In genomic region chr2:180288966-180289365, GRCm38 (mm10) we compare ENCODE assay signal across 13 mouse cellular contexts. TPM values are rescaled to one million over a fixed set of nuclear protein-coding genes. Genes with fewer than 3 reads are reported as not detected.
DNase-seq lines count a peak whose midpoint lies in the region; ATAC-seq and TF ChIP-seq lines count a peak whose summit lies in the region.
"Had no signal": no experiment of that assay in that cellular context is flagged by ENCODE, and none has a peak within 500 bp of the region (broad histone marks: within the 10 kb centered on the region; RNA-seq: fewer than 3 reads in every experiment).

No protein-coding gene starts in this region.

- H3K27ac ChIP-seq in lung, embryonic 16.5 days (ENCODE audit: low read length): peak overlapping the region; percentile 95
- peak overlapping the region; percentile 90 for H3K27ac ChIP-seq in intestine, embryonic 15.5 days
- peak overlapping the region; percentile 90 for H3K27ac ChIP-seq in stomach, embryonic 16.5 days (ENCODE audit: low read length)
- H3K27ac ChIP-seq in liver, postnatal 0 days (ENCODE audit: low read depth): no peak overlapping the region
- H3K27ac ChIP-seq: neural tube, embryonic 12.5 days had no signal

- H3K9ac ChIP-seq in lung, embryonic 16.5 days (ENCODE audit: low read length): peak overlapping the region; percentile 49
- H3K9ac ChIP-seq in intestine, embryonic 15.5 days: peak overlapping the region; percentile 31
- peak overlapping the region; percentile 63 for H3K9ac ChIP-seq in stomach, embryonic 16.5 days (ENCODE audit: low read length)
- no peak overlapping the region for H3K9ac ChIP-seq in liver, postnatal 0 days (replicated peaks)
- H3K9ac ChIP-seq: neural tube, embryonic 12.5 days had no signal

- H3K9me3 ChIP-seq in lung, embryonic 16.5 days (ENCODE audit: control insufficient read depth, low read length): no peaks in the 10 kb centered on the region
- H3K9me3 ChIP-seq in intestine, embryonic 15.5 days: no peaks in the 10 kb centered on the region
- H3K9me3 ChIP-seq in stomach, embryonic 16.5 days (replicated peaks; ENCODE audit: control insufficient read depth, low read length): no peaks in the 10 kb centered on the region
- H3K9me3 ChIP-seq in liver, postnatal 0 days (ENCODE audit: low read length): no peaks in the 10 kb centered on the region
- H3K9me3 ChIP-seq: neural tube, embryonic 12.5 days had no signal

- no peak for DNase-seq in lung, postnatal 10 days
- peak; percentile 32 for DNase-seq in embryo, embryonic 11 days
- DNase-seq in liver, postnatal 0 days: no peak
- no peak for DNase-seq in cerebellum, postnatal 25 days
- DNase-seq: cerebellum, adult 11-12 months; liver; retina, postnatal 1 day had no signal

- TF ChIP-seq EP300 in liver, postnatal 0 days (IDR thresholded peaks at IDR 0.05; ENCODE audit: low read depth): no peak

- H3K27me3 ChIP-seq in lung, embryonic 16.5 days (ENCODE audit: control insufficient read depth, insufficient read depth, low read depth, low read length): no peaks in the 10 kb centered on the region
- no peaks in the 10 kb centered on the region for H3K27me3 ChIP-seq in intestine, embryonic 15.5 days (replicated peaks)
- H3K27me3 ChIP-seq in stomach, embryonic 16.5 days (ENCODE audit: control insufficient read depth, insufficient read depth, low read length): no peaks in the 10 kb centered on the region
- no peaks in the 10 kb centered on the region for H3K27me3 ChIP-seq in liver, postnatal 0 days (ENCODE audit: insufficient read depth, low read length)
- H3K27me3 ChIP-seq: neural tube, embryonic 12.5 days had no signal

- no peak for TF ChIP-seq CTCF in liver, postnatal 0 days (IDR thresholded peaks at IDR 0.05; ENCODE audit: low read depth)

- no peaks in the 10 kb centered on the region for H3K36me3 ChIP-seq in lung, embryonic 16.5 days (ENCODE audit: control insufficient read depth, insufficient read depth, low read length)
- H3K36me3 ChIP-seq in intestine, embryonic 15.5 days: no peaks in the 10 kb centered on the region
- no peaks in the 10 kb centered on the region for H3K36me3 ChIP-seq in stomach, embryonic 16.5 days (ENCODE audit: control insufficient read depth, insufficient read depth, low read length)
- no peaks in the 10 kb centered on the region for H3K36me3 ChIP-seq in liver, postnatal 0 days (replicated peaks; ENCODE audit: insufficient read depth, low read length)
- H3K36me3 ChIP-seq: neural tube, embryonic 12.5 days had no signal

- peak overlapping the region; percentile 48 for H3K4me2 ChIP-seq in lung, embryonic 16.5 days (ENCODE audit: low read depth, low read length)
- H3K4me2 ChIP-seq in intestine, embryonic 15.5 days (replicated peaks): peak overlapping the region; percentile 62
- peak overlapping the region; percentile 44 for H3K4me2 ChIP-seq in stomach, embryonic 16.5 days (ENCODE audit: low read depth, low read length)
- no peak overlapping the region for H3K4me2 ChIP-seq in liver, postnatal 0 days (ENCODE audit: low read depth, low read length)
- H3K4me2 ChIP-seq: midbrain, embryonic 11.5 days; neural tube, embryonic 12.5 days had no signal

- peak overlapping the region; percentile 32 for H3K4me3 ChIP-seq in lung, embryonic 16.5 days (ENCODE audit: low read length)
- peak overlapping the region; percentile 30 for H3K4me3 ChIP-seq in intestine, embryonic 15.5 days (replicated peaks)
- H3K4me3 ChIP-seq in stomach, embryonic 16.5 days (replicated peaks; ENCODE audit: low read length): peak overlapping the region; percentile 39
- no peak overlapping the region for H3K4me3 ChIP-seq in liver, postnatal 0 days (ENCODE audit: low read depth, low read length)
- H3K4me3 ChIP-seq: neural tube, embryonic 12.5 days had no signal

- 38% methylated on average over 11 of the region's 11 CpGs for WGBS in lung, embryonic 16.5 days
- WGBS in intestine, embryonic 15.5 days: 37% methylated on average over 11 of the region's 11 CpGs
- WGBS in stomach, embryonic 16.5 days: 35% methylated on average over 11 of the region's 11 CpGs
- WGBS in liver, postnatal 0 days (ENCODE audit: insufficient replicate concordance): 56% methylated on average over 11 of the region's 11 CpGs

- H3K4me1 ChIP-seq in lung, embryonic 16.5 days (replicated peaks; ENCODE audit: control insufficient read depth, insufficient read depth, low read length): peaks cover 33% of the 10 kb centered on the region
- peaks cover 27% of the 10 kb centered on the region for H3K4me1 ChIP-seq in intestine, embryonic 15.5 days (replicated peaks)
- peaks cover 21% of the 10 kb centered on the region for H3K4me1 ChIP-seq in stomach, embryonic 16.5 days (ENCODE audit: control insufficient read depth, insufficient read depth, low read length)
- no peaks in the 10 kb centered on the region for H3K4me1 ChIP-seq in liver, postnatal 0 days (ENCODE audit: insufficient read depth)
- H3K4me1 ChIP-seq: neural tube, embryonic 12.5 days had no signal

- peak; percentile 16; the same call in 1 of the 2 replicates for ATAC-seq in lung, embryonic 16.5 days (ENCODE audit: low read depth)
- ATAC-seq in intestine, embryonic 15.5 days: peak; percentile 18
- ATAC-seq in stomach, embryonic 16.5 days (ENCODE audit: insufficient read depth, low FRiP score): peak; percentile 12; the same call in 1 of the 2 replicates
- no peak for ATAC-seq in liver, postnatal 0 days
- ATAC-seq: inflammation-experienced regulatory T-cells, adult 6 months had no signal

RNA-seq across cellular contexts. Expression of gene Rbbp8nl, which starts 0.7 kb away (rescaled TPM):
- polyA plus RNA-seq in lung, embryonic 16.5 days (2015; fragmentation: Nextera tagmentation; extraction: Ambion mirVana): 2.7 and 2.8 TPM in 2 replicates
- 2.8 and 3.8 TPM in 2 replicates for polyA plus RNA-seq in intestine, embryonic 15.5 days (2015; fragmentation: Nextera tagmentation; extraction: Ambion mirVana)
- polyA plus RNA-seq in stomach, embryonic 16.5 days (2015; fragmentation: Nextera tagmentation; extraction: Ambion mirVana): 3.7 and 5.9 TPM in 2 replicates
- not detected in 2 replicates for polyA plus RNA-seq in liver, postnatal 0 days (2015; fragmentation: Nextera tagmentation; extraction: Ambion mirVana)
- polyA plus RNA-seq: inflammation-experienced regulatory T-cells, adult 6 months; midbrain, embryonic 11.5 days had no signal

RNA-seq across cellular contexts. Expression of gene Cables2, which starts 15.7 kb away (rescaled TPM):
- 6.3 and 8.4 TPM in 2 replicates for polyA plus RNA-seq in lung, embryonic 16.5 days (2015; fragmentation: Nextera tagmentation; extraction: Ambion mirVana)
- polyA plus RNA-seq in intestine, embryonic 15.5 days (2015; fragmentation: Nextera tagmentation; extraction: Ambion mirVana): 11.4 and 12.7 TPM in 2 replicates
- polyA plus RNA-seq in stomach, embryonic 16.5 days (2015; fragmentation: Nextera tagmentation; extraction: Ambion mirVana): 4.3 and 4.6 TPM in 2 replicates
- polyA plus RNA-seq in liver, postnatal 0 days (2015; fragmentation: Nextera tagmentation; extraction: Ambion mirVana): 4.7 and 5.2 TPM in 2 replicates

RNA-seq across cellular contexts. Expression of gene Rps21, which starts 31.8 kb away (rescaled TPM):
- 455 and 526 TPM in 2 replicates for polyA plus RNA-seq in lung, embryonic 16.5 days (2015; fragmentation: Nextera tagmentation; extraction: Ambion mirVana)
- polyA plus RNA-seq in intestine, embryonic 15.5 days (2015; fragmentation: Nextera tagmentation; extraction: Ambion mirVana): 577 and 672 TPM in 2 replicates
- polyA plus RNA-seq in stomach, embryonic 16.5 days (2015; fragmentation: Nextera tagmentation; extraction: Ambion mirVana): 408 and 537 TPM in 2 replicates
- 382 and 393 TPM in 2 replicates for polyA plus RNA-seq in liver, postnatal 0 days (2015; fragmentation: Nextera tagmentation; extraction: Ambion mirVana)

RNA-seq across cellular contexts. Expression of gene Gata5, which starts 45.5 kb away (rescaled TPM):
- polyA plus RNA-seq in lung, embryonic 16.5 days (2015; fragmentation: Nextera tagmentation; extraction: Ambion mirVana): 23.2 and 25.3 TPM in 2 replicates
- 8.6 and 8.8 TPM in 2 replicates for polyA plus RNA-seq in intestine, embryonic 15.5 days (2015; fragmentation: Nextera tagmentation; extraction: Ambion mirVana)
- polyA plus RNA-seq in stomach, embryonic 16.5 days (2015; fragmentation: Nextera tagmentation; extraction: Ambion mirVana): 5.6 and 6.7 TPM in 2 replicates
- polyA plus RNA-seq in liver, postnatal 0 days (2015; fragmentation: Nextera tagmentation; extraction: Ambion mirVana): 0.08 and 0.11 TPM in 2 replicates
- polyA plus RNA-seq: inflammation-experienced regulatory T-cells, adult 6 months; midbrain, embryonic 11.5 days; neural tube, embryonic 12.5 days had no signal
